Mouse (Mus musculus) spleen, postnatal 14 days (tissue): ENCODE results near the gene Tbx3.

ENCODE experiments used
- DNase-seq, 2 experiments: peaks; one replicate each; pipeline ENCODE4 v3.0.0; 2021 to 2022; ENCODE audit warnings: low spot score in 2 of 2

The Tbx3 gene

GRCm38 (mm10) chr5:119679614-119680328 lies 9.3 kb downstream of the Tbx3 start:
- no peak for DNase-seq

DNA sequence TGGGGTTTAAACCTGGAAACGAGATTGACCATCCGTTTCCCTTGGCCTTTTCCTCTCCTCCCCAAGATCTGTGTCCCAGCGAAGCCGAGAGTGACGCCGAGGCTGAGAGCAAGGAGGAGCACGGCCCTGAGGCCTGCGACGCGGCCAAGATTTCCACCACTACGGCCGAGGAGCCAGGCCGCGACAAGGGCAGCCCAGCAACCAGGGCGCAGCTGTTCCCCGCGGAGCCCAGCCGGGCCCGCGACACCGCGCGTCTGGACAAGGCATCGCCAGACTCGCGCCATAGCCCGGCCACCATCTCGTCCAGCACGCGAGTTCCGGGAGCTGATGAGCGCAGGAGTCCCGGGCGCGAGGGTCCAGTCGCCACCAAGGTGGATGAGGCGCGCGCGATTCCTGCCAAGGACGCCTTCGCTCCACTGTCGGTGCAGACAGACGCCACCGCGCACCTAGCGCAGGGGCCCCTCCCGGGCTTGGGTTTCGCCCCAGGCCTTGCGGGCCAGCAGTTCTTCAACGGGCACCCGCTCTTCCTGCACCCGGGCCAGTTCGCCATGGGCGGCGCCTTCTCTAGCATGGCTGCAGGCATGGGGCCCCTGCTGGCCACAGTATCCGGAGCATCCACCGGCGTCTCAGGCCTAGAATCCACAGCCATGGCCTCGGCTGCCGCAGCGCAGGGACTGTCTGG lies 10.0 kb downstream of the Tbx3 start:
- no peak for DNase-seq

GRCm38 (mm10) chr5:119681011-119681832 lies 10.8 kb downstream of the Tbx3 start:
- DNase-seq = no peak

DNA sequence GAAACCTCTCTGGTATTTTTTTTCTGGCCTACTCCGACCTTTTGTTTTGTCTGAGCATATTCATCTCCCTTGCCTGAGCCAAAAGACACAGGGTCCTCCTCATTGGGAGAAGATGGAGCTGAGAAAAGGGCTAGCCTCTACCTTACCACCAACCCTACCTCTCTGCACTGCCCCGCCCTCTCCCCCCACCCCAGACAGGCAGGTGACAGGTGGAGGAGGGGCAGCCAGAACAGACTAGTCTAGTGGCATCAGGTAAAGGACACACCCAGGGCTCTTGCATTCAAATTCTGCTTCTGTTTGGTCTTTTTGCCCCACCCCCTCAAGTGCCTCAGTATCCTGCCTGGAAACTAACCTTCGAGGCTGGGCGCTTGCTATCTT lies 11.4 kb downstream of the Tbx3 start:
- no peak for DNase-seq

DNA sequence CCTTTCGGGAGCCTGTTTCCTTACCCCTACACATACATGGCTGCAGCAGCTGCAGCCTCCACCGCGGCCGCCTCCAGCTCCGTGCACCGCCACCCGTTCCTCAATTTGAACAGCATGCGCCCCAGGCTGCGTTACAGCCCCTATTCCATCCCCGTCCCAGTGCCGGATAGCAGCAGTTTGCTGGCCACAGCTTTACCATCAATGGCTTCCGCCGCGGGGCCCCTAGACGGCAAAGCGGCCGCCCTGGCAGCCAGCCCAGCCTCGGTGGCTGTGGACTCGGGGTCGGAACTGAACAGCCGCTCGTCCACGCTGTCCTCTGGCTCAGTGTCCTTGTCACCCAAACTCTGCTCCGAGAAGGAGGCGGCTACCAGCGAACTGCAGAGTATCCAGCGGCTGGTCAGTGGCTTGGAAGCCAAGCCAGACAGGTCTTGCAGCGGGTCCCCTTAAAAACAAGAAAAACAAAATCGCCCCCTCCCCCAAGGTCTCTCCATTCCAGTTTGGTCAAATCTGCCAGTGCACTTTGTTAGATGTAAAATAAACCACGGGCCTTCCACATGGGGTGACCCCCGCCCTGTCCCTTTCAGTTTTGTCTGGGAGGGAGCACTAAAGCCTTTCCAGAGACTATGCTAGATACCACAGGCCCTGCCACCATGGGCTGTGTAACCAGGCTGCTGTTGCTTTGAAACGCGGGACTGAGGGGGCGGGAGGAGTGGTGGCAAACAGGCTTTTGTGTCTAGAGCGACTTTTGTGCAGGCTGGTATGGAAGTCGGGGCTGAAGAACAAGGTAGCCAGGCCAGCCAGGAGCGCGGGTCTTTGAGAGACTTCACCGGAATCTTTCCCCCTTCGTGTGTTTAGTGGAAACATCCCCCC lies 12.4 kb downstream of the Tbx3 start:
- DNase-seq = no peak

DNA sequence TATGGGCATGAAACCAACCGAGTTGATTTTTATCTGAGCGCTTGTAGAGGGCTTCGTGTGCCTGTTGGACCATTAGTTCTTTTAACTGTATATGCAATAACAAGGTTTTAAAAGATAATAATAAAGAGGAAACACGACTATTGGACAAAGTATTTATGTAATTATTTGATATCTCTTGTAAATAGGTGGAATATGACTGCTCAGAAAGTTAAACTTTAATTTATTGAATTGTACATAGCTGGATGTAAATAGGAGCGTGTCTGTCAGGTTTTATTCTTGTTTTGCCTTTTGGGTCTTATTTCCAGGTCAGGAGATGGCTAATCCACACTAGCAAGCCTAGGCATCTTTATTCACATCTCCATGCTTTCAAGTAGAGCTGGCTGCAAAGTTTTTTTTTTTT lies 13.4 kb downstream of the Tbx3 start:
- DNase-seq = no peak

DNA sequence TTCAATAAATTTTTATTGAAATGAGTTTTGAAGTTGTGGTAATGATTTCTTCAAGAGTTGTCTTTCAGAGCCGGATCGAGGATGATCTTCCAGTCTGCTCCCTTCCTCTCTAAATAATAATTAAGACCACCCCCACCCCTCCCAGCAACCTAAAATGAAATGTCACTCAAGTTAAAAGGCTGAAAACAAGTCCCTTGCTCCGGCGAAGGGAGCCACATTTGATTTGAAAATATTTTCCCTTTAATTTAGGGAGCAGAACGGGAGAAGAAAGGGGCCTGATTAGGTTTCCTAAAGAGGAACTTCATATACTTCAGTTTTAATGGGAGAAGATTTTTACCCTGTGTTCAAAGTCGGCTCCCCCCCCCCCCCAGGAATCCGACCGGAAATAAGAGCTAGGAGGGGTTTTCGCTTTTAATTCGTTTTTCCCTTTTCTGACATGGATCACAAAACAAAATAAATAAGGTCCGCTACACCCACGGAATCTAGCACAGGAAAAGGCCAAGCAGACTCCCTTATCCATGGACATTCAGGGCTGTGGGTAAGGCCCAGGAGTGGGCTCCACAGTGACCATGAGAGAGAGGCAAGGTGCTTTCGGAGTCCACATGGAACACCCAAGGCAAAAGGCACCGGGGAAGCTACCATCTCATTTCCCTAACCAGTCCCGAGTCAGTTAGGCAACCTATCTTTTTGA lies 14.4 kb downstream of the Tbx3 start:
- DNase-seq = no peak

GRCm38 (mm10) chr5:119685446-119686198 lies 15.2 kb downstream of the Tbx3 start:
- no peak for DNase-seq

DNA sequence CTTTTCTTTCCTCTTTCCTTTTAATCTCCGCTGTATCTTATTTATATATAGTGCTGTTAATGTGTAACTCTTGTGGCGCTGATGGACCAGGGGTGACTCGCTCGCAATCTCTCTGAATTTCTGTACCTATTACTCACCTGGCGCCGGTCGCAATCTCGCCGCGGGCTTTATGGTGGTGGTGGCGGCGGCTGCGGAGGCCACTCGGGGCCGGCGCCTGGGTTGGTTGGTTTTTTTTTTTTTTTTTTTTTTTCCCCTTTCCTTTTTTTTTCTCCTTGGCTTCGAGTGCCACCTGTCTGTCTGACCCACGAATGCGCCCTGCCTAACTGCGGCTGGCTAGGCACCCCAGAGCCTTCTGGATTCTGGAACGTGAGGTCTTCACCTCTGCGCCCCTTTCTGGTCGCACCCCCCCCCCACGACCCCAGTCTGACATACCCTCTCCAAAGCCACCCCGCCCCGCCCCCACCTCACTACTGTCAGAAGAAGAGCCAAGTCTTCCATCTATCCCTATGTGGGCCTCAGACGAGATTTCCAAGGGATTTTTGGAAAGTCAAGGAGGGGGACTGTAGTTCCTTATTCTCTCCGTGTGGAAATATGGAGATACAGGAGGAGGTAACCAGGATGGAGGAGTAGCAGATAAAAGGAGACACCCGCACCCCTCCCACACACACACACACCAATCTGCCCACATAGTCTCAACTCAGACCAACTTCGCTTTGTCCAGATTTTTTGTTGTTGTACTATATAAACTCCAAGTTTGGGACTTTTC lies 15.9 kb downstream of the Tbx3 start:
- no peak for DNase-seq

DNA sequence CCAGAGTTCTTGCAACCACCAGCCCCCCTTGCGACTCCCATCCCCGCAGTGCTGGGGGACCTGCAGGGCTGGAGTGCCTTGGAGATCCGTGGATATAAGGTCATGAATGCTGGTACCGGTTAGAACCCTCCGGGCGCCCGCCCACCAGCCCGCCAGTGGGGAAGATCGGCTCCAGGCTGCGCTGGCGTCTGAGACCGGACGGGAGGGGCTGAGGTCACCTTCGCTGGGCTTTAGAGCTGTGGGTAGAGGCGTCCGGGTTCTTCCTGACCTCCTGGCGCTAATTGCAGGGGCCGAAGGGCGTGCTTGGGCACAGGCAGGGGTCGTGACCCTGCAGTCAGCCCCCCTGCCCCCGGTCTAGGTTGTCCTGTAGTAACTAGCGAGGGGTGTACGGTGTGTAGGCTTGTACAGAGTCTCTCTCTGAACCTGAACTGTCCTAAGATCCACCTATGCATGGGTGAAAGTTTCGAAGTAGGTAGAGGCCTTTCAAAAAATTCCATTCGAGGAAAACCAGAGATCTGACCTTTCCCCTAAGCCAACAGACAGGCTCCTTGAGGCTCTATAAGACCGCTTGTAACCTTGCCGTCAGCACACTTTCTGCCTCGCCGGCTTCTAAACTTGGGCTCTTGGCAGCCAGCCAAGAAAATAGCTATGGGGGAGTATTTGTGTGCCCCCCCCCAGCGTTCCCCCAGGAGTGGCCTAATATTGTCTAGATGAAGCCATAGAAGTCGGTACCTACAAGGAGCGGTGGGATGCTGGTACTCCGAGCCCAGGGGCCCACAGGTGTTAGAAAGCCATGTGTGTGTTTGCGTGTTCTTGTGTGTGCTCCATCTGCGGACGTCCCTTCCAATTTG lies 16.8 kb downstream of the Tbx3 start:
- no peak for DNase-seq

DNA sequence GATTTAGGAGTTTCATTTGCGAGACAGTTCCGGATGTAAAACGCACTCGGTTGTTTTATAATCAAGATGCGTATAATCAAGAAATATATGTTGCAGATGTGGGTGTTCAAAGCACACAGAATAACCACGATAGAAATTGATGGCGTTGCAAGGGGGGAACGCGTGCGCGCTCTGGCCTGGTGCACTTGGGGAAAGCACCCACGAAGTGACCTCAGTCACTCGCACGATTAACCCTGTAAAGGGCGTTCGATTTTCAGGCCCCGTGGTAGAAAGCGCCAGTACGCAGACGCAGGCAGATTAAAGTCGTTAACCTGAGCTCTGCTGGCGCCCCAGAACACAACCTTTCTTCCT lies 17.4 kb downstream of the Tbx3 start:
- DNase-seq = no peak

DNA sequence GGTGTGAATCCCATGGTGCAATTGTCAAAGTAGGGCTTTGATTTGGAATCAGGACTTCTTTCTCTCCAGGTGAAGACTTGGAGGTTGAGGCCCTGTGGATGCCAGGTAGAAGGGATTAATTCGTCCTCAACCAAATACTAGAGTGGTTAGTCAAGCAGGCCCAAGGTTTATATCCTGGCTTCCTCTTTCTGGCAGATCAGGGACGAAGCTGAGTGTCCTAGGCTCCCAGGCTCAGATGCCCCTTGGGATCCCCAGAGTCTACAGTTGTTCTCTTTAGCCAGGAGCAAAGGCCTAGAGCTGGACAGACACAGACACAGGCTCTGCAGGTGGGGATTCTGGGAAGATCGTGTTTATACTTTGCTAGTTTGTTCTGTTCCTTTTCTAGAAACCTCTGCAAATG lies 17.8 kb downstream of the Tbx3 start:
- no peak for DNase-seq

- no peak for DNase-seq
These were observed 18.5 kb downstream of the Tbx3 start for GRCm38 (mm10) chr5:119688914-119689420.

- DNase-seq = no peak
These were observed 19.0 kb downstream of the Tbx3 start for GRCm38 (mm10) chr5:119689501-119689900.

GRCm38 (mm10) chr5:119691075-119691474 lies 20.6 kb downstream of the Tbx3 start:
- peak in 1 of 2 experiments; percentile 47 for DNase-seq

GRCm38 (mm10) chr5:119692425-119692824 lies 22.0 kb downstream of the Tbx3 start:
- no peak for DNase-seq

DNA sequence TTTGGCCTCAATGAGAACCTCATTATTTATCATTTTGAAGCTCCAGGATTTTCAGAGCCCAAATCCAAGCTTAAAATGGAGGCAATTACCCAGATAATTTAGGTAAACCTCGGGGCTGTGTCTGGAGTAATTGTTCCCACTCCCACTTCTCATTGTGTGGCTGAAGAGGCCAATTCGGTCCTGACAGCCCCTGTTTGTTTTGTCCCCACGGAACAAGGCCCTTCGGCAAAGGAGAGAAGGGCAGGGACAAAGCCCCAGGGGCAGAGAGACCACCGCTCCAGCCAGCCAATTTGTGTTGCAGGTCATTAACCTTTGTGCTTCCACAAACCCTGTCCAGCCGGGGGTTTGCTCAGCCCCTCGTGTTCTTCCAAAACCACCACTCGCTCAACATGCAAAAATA lies 24.4 kb downstream of the Tbx3 start:
- DNase-seq = no peak

DNA sequence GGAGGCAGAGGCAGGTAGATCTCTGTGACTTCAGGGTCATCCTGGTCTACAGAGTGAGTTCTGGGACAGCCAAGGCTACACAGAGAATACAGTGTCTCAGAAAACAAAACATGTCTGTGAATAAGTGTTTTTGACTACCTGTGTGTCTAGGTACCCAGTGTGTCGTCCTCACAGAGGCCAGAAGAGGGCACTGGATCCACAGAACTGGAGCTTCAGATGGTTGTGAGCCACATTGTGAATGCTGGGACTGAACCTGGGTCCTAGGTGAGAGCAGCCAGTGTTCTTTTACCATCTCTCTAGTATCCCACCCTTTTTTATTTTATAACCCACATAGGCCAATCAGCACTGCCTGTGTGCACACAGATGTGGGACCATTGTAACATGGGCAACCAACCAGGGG lies 32.6 kb downstream of the Tbx3 start:
- no peak for DNase-seq

GRCm38 (mm10) chr5:119704900-119705299 lies 34.4 kb downstream of the Tbx3 start:
- DNase-seq = no peak
